Mouse (Mus musculus) forebrain, embryonic 12.5 days (tissue): ENCODE data around the gene Tex2. TPM values are rescaled to one million over a fixed set of nuclear protein-coding genes. Genes with fewer than 3 reads are reported as not detected.

Source experiments
- ATAC-seq: fragments of 200-750 bp; cut with Nextera tagmentation; 2 replicates; pipeline ENCODE4 v1.8.0; 2017; ENCODE audit warnings: moderate TSS enrichment; ENCODE audit not compliant: low FRiP score
- H3K27ac ChIP-seq: fragments of 300-500 bp; sonication (generic); 2 replicates; pipeline ENCODE4 v1.5.1; 2016; ENCODE audit warnings: mild to moderate bottlenecking
- H3K27me3 ChIP-seq: fragments of 300-500 bp; sonication (generic); 2 replicates; pipeline ENCODE4 v1.6.1; 2016; ENCODE audit warnings: mild to moderate bottlenecking
- H3K36me3 ChIP-seq: fragments of 300-500 bp; sonication (generic); replicated peaks from 2 replicates; pipeline ENCODE4 v1.6.1; 2016; ENCODE audit warnings: mild to moderate bottlenecking
- H3K4me1 ChIP-seq: fragments of 300-500 bp; sonication (generic); 2 replicates; pipeline ENCODE4 v1.6.1; 2016
- H3K4me2 ChIP-seq: fragments of 300-500 bp; sonication (generic); 2 replicates; pipeline ENCODE4 v1.6.1; 2016; ENCODE audit warnings: mild to moderate bottlenecking, moderate library complexity
- H3K4me3 ChIP-seq: fragments of 300-500 bp; sonication (generic); replicated peaks from 2 replicates; pipeline ENCODE4 v1.5.1; 2016; ENCODE audit warnings: mild to moderate bottlenecking
- H3K9ac ChIP-seq: fragments of 300-500 bp; sonication (generic); 2 replicates; pipeline ENCODE4 v1.6.1; 2016; ENCODE audit warnings: mild to moderate bottlenecking
- H3K9me3 ChIP-seq: fragments of 300-500 bp; sonication (generic); 2 replicates; pipeline ENCODE4 v1.6.1; 2016
- WGBS: fragments of 180-500 bp; shearing (Covaris S2); methylation state at CpG from one replicate; pipeline ENCODE4 v1.1.7; 2016; 5-methylcytosine and 5-hydroxymethylcytosine counted together
- polyA plus RNA-seq: library from polyadenylated mRNA; unstranded; fragments of >200 nt; fragmentation: Nextera tagmentation; extraction: Ambion mirVana; gene quantifications from 2 replicates; pipeline ENCODE4 v1.2.1, GENCODE M21; 2016

Tex2 gene
- polyA plus RNA-seq, 1 experiment from 2014 or later = 10.7 TPM

DNA sequence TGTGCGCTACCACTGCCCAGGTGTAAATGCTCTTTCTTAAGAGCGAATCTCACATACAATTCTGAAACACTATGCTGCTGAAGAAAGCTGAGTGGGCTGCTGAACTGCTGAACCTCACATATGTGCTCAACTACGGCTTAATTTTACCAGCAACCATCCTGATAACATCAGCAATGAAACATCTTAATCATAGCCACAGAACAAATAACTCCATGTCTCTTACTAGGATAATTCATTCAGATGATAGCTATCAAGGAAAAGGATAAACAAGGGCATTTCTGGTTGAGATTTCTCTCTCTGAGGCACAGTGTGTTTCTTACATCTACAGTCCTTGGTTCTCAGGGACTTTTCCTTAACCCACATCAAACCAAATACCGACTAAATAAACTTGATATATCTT lies 128.3 kb downstream of the Tex2 start:
- H3K4me2 ChIP-seq = no peak overlapping the region
- no peak for ATAC-seq

GRCm38 (mm10) chr11:106482867-106483266 lies 130.4 kb downstream of the Tex2 start:
- Histone ChIP-seq H3K4me2 (no peak overlapping the region), H3K27ac (no peak overlapping the region), H3K36me3 (no peaks in the 10 kb centered on the region), H3K27me3 (no peaks in the 10 kb centered on the region), H3K9me3 (no peaks in the 10 kb centered on the region), H3K4me3 (no peak overlapping the region), H3K4me1 (peaks cover 13% of the 10 kb centered on the region), H3K9ac (no peak overlapping the region)
- ATAC-seq = no peak
- 92% methylated on average over 8 of the region's 8 CpGs for WGBS

More for the DNA sequence above, 128.3 kb downstream of the Tex2 start:
- no peaks in the 10 kb centered on the region for H3K36me3 ChIP-seq
- no peak overlapping the region for H3K9ac ChIP-seq
- no peak overlapping the region for H3K4me3 ChIP-seq
- peaks cover 13% of the 10 kb centered on the region for H3K4me1 ChIP-seq
- 98% methylated on average over 4 of the region's 4 CpGs for WGBS
- no peaks in the 10 kb centered on the region for H3K27me3 ChIP-seq
- H3K9me3 ChIP-seq = no peaks in the 10 kb centered on the region
- H3K27ac ChIP-seq = no peak overlapping the region

DNA sequence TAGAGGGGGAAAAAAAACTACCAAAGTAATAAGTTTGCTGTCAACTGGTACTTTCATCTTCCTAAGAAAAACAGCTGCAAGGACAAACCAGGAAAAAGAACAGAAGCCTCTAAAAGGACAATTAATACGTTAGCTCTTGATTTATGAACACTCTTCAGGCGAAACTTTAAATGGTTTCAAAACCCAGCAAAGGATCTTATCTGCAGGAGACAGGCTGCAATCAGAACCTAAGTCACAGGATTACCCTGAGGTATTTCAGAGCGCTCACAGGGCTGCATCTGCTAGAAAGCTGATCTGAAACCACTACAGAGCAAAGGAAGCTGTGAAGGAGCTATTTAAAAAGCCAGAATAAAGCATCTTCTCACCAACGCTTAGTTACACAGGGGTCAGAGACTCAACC lies 131.6 kb downstream of the Tex2 start:
- H3K9ac ChIP-seq = no peak overlapping the region
- WGBS = 83% methylated on average over 4 of the region's 4 CpGs
- H3K27ac ChIP-seq = no peak overlapping the region
- ATAC-seq = no peak
- H3K4me2 ChIP-seq = no peak overlapping the region
- H3K36me3 ChIP-seq = no peaks in the 10 kb centered on the region
- no peak overlapping the region for H3K4me3 ChIP-seq
- no peaks in the 10 kb centered on the region for H3K9me3 ChIP-seq
- H3K4me1 ChIP-seq = peaks cover 10% of the 10 kb centered on the region
- H3K27me3 ChIP-seq = no peaks in the 10 kb centered on the region

- no peak for ATAC-seq
Observed at GRCm38 (mm10) chr11:106480530-106480885, 132.7 kb downstream of the Tex2 start.

GRCm38 (mm10) chr11:106479619-106480529 lies 133.3 kb downstream of the Tex2 start:
- H3K9ac ChIP-seq = no peak overlapping the region
- no peaks in the 10 kb centered on the region for H3K27me3 ChIP-seq
- H3K36me3 ChIP-seq = no peaks in the 10 kb centered on the region
- no peak overlapping the region for H3K27ac ChIP-seq
- no peak overlapping the region for H3K4me3 ChIP-seq
- ATAC-seq = no peak
- peaks cover 3% of the 10 kb centered on the region; the same call in 1 of the 2 replicates for H3K4me1 ChIP-seq
- H3K9me3 ChIP-seq = no peaks in the 10 kb centered on the region
- H3K4me2 ChIP-seq = no peak overlapping the region
- WGBS = 89% methylated on average over 9 of the region's 9 CpGs

More at GRCm38 (mm10) chr11:106480530-106480885, 132.7 kb downstream of the Tex2 start:
- Histone ChIP-seq H3K4me1 (peaks cover 3% of the 10 kb centered on the region; the same call in 1 of the 2 replicates), H3K9me3 (no peaks in the 10 kb centered on the region), H3K27ac (no peak overlapping the region), H3K9ac (no peak overlapping the region), H3K27me3 (no peaks in the 10 kb centered on the region), H3K4me3 (no peak overlapping the region), H3K4me2 (no peak overlapping the region), H3K36me3 (no peaks in the 10 kb centered on the region)
- WGBS = 91% methylated on average over 3 of the region's 3 CpGs

DNA sequence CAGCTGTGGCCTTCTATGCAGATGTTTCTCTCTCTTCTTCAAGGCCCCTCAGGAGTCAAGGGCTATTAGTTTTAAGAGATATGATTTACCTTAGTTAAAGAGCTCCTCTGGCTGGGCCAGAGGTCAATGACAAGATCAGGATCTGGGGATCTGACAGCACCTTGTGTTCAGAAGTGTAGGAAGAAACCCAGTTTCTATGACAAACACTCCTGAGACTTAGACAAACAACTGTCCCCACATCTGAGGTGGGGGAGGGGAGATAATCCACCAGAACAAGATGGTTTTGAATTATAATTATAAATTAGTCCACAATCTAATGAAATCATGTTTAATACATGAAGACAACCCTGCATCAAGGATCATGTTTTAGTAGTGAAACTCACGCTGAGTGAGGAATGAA lies 134.5 kb downstream of the Tex2 start:
- no peak for ATAC-seq
- Histone ChIP-seq H3K9me3 (no peaks in the 10 kb centered on the region), H3K9ac (no peak overlapping the region)

DNA sequence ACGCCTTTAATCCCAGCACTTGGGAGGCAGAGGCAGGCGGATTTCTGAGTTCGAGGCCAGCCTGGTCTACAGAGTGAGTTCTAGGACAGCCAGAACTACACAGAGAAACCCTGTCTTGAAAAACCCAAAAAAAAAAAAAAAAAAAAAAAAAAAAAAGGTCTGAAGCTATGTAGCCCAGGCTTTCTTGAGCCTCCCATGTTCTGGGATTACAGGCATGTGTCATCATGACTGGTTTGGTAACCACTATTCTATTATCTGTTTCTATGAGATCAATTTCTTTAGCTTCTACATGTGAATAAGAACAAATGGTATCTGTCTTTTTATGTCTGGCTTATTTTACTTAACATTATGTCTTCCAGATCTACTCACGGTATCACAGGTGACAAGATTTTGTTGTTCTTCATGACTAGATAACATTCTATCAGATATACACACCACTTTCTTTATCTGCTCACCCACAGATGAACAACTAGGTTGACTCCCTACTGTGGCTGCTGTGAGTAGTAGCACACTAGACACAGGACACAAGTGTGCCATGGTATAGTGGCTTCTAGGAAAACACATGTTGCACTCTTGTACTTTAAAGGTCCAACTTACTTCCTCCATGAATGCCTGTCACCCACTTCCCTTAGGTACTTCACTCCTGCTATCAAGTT lies 135.6 kb downstream of the Tex2 start:
- H3K4me3 ChIP-seq = no peak overlapping the region
- no peak overlapping the region for H3K9ac ChIP-seq
- H3K27me3 ChIP-seq = no peaks in the 10 kb centered on the region
- H3K4me1 ChIP-seq = peaks cover 3% of the 10 kb centered on the region; the same call in 1 of the 2 replicates
- H3K9me3 ChIP-seq = no peaks in the 10 kb centered on the region
- no peaks in the 10 kb centered on the region for H3K36me3 ChIP-seq
- no peak overlapping the region for H3K4me2 ChIP-seq
- no peak overlapping the region for H3K27ac ChIP-seq
- WGBS = 95% methylated on average over 4 of the region's 4 CpGs
- no peak for ATAC-seq

More for the DNA sequence above, 134.5 kb downstream of the Tex2 start:
- no peak overlapping the region for H3K27ac ChIP-seq
- 46% methylated on average over 1 of the region's 1 CpGs for WGBS
- peaks cover 3% of the 10 kb centered on the region; the same call in 1 of the 2 replicates for H3K4me1 ChIP-seq
- H3K36me3 ChIP-seq = no peaks in the 10 kb centered on the region
- H3K4me2 ChIP-seq = no peak overlapping the region
- no peaks in the 10 kb centered on the region for H3K27me3 ChIP-seq
- no peak overlapping the region for H3K4me3 ChIP-seq

DNA sequence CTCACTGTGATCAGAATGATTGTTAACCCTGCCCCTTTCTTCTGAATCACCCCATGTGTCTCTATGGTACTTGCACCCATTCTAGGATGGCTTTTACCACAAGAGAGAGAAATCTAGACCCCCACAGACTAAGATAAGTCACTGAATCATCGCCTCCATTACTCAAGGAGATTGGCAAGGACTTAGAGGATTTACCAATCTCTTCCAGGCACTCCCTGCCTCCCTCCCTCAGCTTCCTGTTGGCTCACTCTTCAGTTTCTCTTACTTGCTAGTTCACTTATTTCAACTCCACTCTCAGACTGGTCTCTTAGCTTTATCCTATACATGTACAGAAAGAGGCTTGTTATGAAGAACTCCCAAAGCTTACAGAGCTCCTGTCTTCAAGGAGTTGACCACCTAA lies 137.9 kb downstream of the Tex2 start:
- H3K27me3 ChIP-seq = no peaks in the 10 kb centered on the region
- no peak overlapping the region for H3K9ac ChIP-seq
- no peaks in the 10 kb centered on the region for H3K9me3 ChIP-seq
- no peak overlapping the region for H3K27ac ChIP-seq
- no peak for ATAC-seq
- 72% methylated on average over 1 of the region's 1 CpGs for WGBS
- no peaks in the 10 kb centered on the region for H3K36me3 ChIP-seq
- H3K4me3 ChIP-seq = no peak overlapping the region
- H3K4me2 ChIP-seq = no peak overlapping the region
- H3K4me1 ChIP-seq = peaks cover 7% of the 10 kb centered on the region

- Histone ChIP-seq H3K9ac (no peak overlapping the region), H3K4me2 (no peak overlapping the region), H3K36me3 (no peaks in the 10 kb centered on the region), H3K9me3 (no peaks in the 10 kb centered on the region), H3K27me3 (no peaks in the 10 kb centered on the region), H3K4me3 (no peak overlapping the region), H3K4me1 (peaks cover 4% of the 10 kb centered on the region; the same call in 1 of the 2 replicates), H3K27ac (no peak overlapping the region)
- WGBS = 86% methylated on average over 1 of the region's 1 CpGs
- ATAC-seq = no peak
Observed at GRCm38 (mm10) chr11:106471629-106472028, 141.6 kb downstream of the Tex2 start.

- Histone ChIP-seq H3K4me2 (no peak overlapping the region), H3K9me3 (no peaks in the 10 kb centered on the region), H3K36me3 (no peaks in the 10 kb centered on the region), H3K9ac (no peak overlapping the region), H3K27me3 (no peaks in the 10 kb centered on the region), H3K4me1 (peaks cover 4% of the 10 kb centered on the region; the same call in 1 of the 2 replicates), H3K4me3 (no peak overlapping the region), H3K27ac (no peak overlapping the region)
- WGBS = 100% methylated on average over 1 of the region's 1 CpGs
- no peak for ATAC-seq
Observed at GRCm38 (mm10) chr11:106468509-106468908, 144.7 kb downstream of the Tex2 start.

- no peak for ATAC-seq
- Histone ChIP-seq H3K27ac (no peak overlapping the region), H3K9ac (no peak overlapping the region), H3K27me3 (no peaks in the 10 kb centered on the region), H3K4me3 (no peak overlapping the region), H3K36me3 (no peaks in the 10 kb centered on the region), H3K9me3 (no peaks in the 10 kb centered on the region), H3K4me1 (peaks cover 2% of the 10 kb centered on the region; the same call in 1 of the 2 replicates), H3K4me2 (no peak overlapping the region)
- WGBS = 91% methylated on average over 4 of the region's 4 CpGs
Observed at GRCm38 (mm10) chr11:106465932-106466331, 147.3 kb downstream of the Tex2 start.

GRCm38 (mm10) chr11:106465545-106465903 lies 147.7 kb downstream of the Tex2 start:
- H3K36me3 ChIP-seq = no peaks in the 10 kb centered on the region
- no peak overlapping the region for H3K4me2 ChIP-seq
- H3K27me3 ChIP-seq = no peaks in the 10 kb centered on the region
- H3K4me1 ChIP-seq = no peaks in the 10 kb centered on the region
- H3K4me3 ChIP-seq = no peak overlapping the region
- no peak for ATAC-seq
- no peak overlapping the region for H3K9ac ChIP-seq
- no peak overlapping the region for H3K27ac ChIP-seq
- no peaks in the 10 kb centered on the region for H3K9me3 ChIP-seq
- 83% methylated on average over 1 of the region's 1 CpGs for WGBS
